Mouse (Mus musculus) heart, adult 2 months (tissue): Measurements from ENCODE around the gene Klhl18.

Experiments used
- CTCF ChIP-seq: fragments of 200-600 bp; IDR thresholded peaks from 2 replicates; pipeline ENCODE4 v1.8.1; 2022; ENCODE audit warnings: antibody characterized with exemption, mild to moderate bottlenecking, moderate library complexity
- POLR2A ChIP-seq: fragments of 200-500 bp; IDR thresholded peaks from 2 replicates; pipeline ENCODE4 v1.6.1; 2011; ENCODE audit warnings: mild to moderate bottlenecking, low read depth, low read length, control low read depth; ENCODE audit not compliant: insufficient read depth

DNA sequence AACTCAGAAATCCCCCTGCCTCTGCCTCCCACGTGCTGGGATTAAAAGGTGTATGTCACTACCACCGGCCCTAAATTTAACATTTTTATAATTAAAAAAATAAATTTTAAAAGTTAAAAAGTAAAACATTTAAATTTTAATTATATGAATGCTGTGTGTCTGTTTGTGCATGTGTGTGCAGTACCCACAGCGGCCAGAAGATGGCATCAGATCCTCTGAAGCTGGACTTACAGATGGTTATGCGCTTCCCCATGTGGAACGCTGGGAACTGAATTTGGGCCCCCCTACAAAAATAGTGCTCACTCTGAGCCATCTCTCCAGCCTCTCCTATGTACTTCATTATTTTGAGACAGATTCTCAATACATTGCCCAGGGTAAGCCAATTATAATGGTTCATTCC lies 14.4 kb upstream of the Klhl18 start:
- peak; percentile 57 for TF ChIP-seq CTCF
- TF ChIP-seq POLR2A = no peak
